Mouse (Mus musculus): ENCODE results near the gene Aif1l. TPM values are rescaled to one million over a fixed set of nuclear protein-coding genes. Genes with fewer than 3 reads are reported as not detected.
"Not testable (repeated sequence)": the region's sequence is repeated elsewhere in the genome, so short reads cannot be mapped to it uniquely, and the experiment has no call there.

Gene Aif1l
- polyA plus RNA-seq (2012; ENCODE audit: insufficient read depth, insufficient read length, low replicate concordance, missing spikeins) = not detected in 2 replicates

DNA sequence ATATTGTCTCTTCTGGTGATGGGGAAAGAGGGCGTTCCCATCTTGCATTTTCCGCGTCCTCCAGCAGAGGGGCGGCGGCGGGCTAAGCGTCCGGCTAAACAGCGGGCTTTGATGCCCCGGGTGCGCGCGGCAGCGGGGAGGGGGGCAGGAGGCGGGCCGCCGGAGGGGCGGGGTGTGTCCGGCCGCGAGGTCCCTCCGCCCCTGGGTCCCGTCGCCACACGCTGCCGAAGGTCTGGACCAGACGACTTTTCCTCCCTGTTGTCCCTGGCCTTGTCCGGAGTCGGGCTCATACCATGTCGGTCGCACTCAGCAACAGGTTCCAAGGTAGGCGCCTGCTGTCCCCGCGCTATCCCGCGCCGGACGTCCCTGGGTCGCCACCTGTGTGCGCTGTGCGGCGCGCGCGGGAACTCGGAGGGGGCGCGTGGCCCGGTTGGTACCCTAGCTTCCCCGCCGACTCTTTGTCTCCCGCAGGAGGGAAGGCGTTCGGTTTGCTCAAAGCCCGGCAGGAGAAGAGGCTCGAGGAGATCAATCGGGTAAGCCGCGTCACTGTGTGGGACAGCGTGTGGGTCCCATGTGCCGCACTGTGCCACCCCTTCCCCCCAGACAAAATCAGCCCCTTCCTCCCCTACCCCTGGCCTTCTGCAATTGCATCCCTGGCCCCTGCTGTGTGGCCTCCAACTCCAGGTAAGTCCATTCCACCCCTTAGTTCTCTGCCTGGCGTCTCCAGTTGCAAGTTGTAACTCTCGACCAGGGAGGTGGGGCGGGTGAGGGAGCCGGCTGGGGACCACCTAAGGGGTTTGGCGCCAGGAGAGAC, at the start of gene Aif1l:
Gene Aif1l, plus strand, starts transcription at position 82 of the 814 bp plus-strand sequence.
- Histone ChIP-seq H3K4me3 (ENCODE audit: insufficient read depth, low read depth, low read length) (peak within 1 kb of the TSS; percentile 46), H3K27ac (ENCODE audit: insufficient read depth, low read depth, low read length) (no peak within 1 kb of the TSS), H3K4me1 (ENCODE audit: control insufficient read depth, insufficient read depth, low read length) (peaks cover 32% of the 10 kb centered on the region)
- WGBS = 2% methylated on average over 66 of the region's 66 CpGs
- TF ChIP-seq CTCF (IDR thresholded peaks at IDR 0.05; ENCODE audit: insufficient read depth, low read depth, low read length) (no peak), POLR2A (IDR thresholded peaks at IDR 0.05; ENCODE audit: insufficient read depth, low read depth, low read length) (no peak)

- TF ChIP-seq CTCF (IDR thresholded peaks at IDR 0.05; ENCODE audit: insufficient read depth, low read depth, low read length) (no peak), POLR2A (IDR thresholded peaks at IDR 0.05; ENCODE audit: insufficient read depth, low read depth, low read length) (no peak)
- Histone ChIP-seq H3K4me1 (ENCODE audit: control insufficient read depth, insufficient read depth, low read length) (peaks cover 14% of the 10 kb centered on the region), H3K27ac (ENCODE audit: insufficient read depth, low read depth, low read length) (no peak overlapping the region), H3K4me3 (ENCODE audit: insufficient read depth, low read depth, low read length) (no peak overlapping the region)
- 61% methylated on average over 4 of the region's 4 CpGs for WGBS
Observed at GRCm38 (mm10) chr2:31900932-31901331, 49.0 kb upstream of the Aif1l start.

DNA sequence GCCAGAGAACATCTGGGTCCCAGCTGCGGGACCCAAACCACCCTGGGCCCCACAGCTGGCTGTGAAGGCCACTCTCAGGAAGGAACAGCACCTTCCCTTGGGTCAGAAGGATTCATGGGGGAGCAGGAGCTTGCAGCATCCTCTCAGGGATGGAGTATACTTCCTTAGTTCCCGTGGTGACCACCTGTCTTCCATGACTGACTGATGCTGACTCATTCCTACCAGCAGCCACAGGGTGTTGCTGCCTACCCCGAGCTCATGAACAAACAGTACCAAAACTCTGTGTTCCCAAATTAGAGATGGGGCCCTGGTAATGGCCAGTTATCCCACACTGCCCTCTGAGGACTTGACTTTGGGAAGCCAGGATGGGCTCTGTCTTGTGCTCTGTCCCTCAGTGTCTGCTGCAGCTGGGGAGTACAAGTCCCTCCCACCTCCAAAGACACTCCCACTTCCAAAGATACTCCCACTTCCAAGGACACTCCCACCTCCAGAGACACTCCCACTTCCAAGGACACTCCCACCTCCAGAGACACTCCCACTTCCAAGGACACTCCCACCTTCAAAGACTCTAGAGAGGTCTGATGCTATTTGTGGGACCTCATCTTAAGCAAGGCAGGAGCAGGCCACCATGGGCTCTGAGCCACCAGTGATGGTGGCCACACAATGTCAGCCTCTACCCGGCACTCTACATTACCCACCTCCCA, 48.1 kb upstream of the Aif1l start:
- no peak for TF ChIP-seq POLR2A (IDR thresholded peaks at IDR 0.05; ENCODE audit: insufficient read depth, low read depth, low read length)
- no peak for TF ChIP-seq CTCF (IDR thresholded peaks at IDR 0.05; ENCODE audit: insufficient read depth, low read depth, low read length)
- Histone ChIP-seq H3K27ac (ENCODE audit: insufficient read depth, low read depth, low read length) (no peak overlapping the region), H3K4me3 (ENCODE audit: insufficient read depth, low read depth, low read length) (no peak overlapping the region), H3K4me1 (ENCODE audit: control insufficient read depth, insufficient read depth, low read length) (peaks cover 11% of the 10 kb centered on the region; the same call in 1 of the 2 replicates)
- WGBS = 68% methylated on average over 4 of the region's 4 CpGs

GRCm38 (mm10) chr2:31904089-31904488, 45.9 kb upstream of the Aif1l start:
- no peak overlapping the region for H3K4me3 ChIP-seq (ENCODE audit: insufficient read depth, low read depth, low read length)
- no peak overlapping the region for H3K27ac ChIP-seq (ENCODE audit: insufficient read depth, low read depth, low read length)
- 57% methylated on average over 6 of the region's 6 CpGs for WGBS
- H3K4me1 ChIP-seq (ENCODE audit: control insufficient read depth, insufficient read depth, low read length) = peaks cover 11% of the 10 kb centered on the region; the same call in 1 of the 2 replicates
- TF ChIP-seq CTCF (IDR thresholded peaks at IDR 0.05; ENCODE audit: insufficient read depth, low read depth, low read length) (no peak), POLR2A (IDR thresholded peaks at IDR 0.05; ENCODE audit: insufficient read depth, low read depth, low read length) (no peak)

DNA sequence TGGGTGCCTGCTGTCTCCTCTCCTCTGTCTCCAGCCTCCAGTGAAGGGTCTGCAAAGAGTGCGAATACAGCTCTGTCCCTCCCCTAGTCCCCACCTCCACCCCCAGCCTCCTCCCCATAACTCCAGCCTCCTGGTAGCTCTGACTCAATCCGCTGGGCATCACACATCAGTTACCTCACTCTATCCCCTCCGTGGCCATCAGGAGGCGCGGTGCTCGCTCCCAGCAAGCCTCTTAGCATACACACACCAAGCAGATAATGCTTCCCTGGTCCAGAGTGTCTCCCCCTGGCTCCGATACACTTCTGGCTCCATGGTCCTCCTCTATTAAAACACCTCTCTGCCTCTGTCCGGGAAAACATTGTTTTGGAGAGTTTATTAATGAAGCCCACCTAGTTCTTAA, 45.3 kb upstream of the Aif1l start:
- whole genome bisulfite sequencing = 38% methylated on average over 8 of the region's 8 CpGs
- no peak overlapping the region for H3K27ac ChIP-seq (ENCODE audit: insufficient read depth, low read depth, low read length)
- H3K4me1 ChIP-seq (ENCODE audit: control insufficient read depth, insufficient read depth, low read length) = peaks cover 11% of the 10 kb centered on the region; the same call in 1 of the 2 replicates
- TF ChIP-seq CTCF (IDR thresholded peaks at IDR 0.05; ENCODE audit: insufficient read depth, low read depth, low read length) (no peak), POLR2A (IDR thresholded peaks at IDR 0.05; ENCODE audit: insufficient read depth, low read depth, low read length) (no peak)
- no peak overlapping the region for H3K4me3 ChIP-seq (ENCODE audit: insufficient read depth, low read depth, low read length)

DNA sequence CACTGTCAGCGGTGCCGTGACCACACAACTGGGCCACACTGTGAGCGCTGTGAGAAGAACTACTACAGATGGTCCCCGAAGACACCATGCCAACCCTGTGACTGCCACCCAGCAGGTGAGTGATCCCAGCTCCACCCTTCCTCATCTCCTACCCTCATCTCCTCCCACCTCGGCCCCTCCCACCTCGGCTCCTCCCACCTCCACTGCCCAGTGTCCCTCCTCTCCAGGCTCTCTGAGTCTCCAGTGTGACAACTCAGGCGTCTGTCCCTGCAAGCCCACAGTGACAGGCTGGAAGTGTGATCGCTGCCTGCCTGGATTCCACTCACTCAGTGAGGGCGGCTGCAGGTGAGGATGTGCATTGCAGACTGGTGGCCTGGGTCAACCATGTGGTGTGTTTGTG, 44.3 kb upstream of the Aif1l start:
- H3K4me3 ChIP-seq (ENCODE audit: insufficient read depth, low read depth, low read length) = no peak overlapping the region
- WGBS = 66% methylated on average over 9 of the region's 9 CpGs
- H3K4me1 ChIP-seq (ENCODE audit: control insufficient read depth, insufficient read depth, low read length) = peaks cover 7% of the 10 kb centered on the region; the same call in 1 of the 2 replicates
- TF ChIP-seq POLR2A (IDR thresholded peaks at IDR 0.05; ENCODE audit: insufficient read depth, low read depth, low read length) (no peak), CTCF (IDR thresholded peaks at IDR 0.05; ENCODE audit: insufficient read depth, low read depth, low read length) (no peak)
- H3K27ac ChIP-seq (ENCODE audit: insufficient read depth, low read depth, low read length) = no peak overlapping the region

DNA sequence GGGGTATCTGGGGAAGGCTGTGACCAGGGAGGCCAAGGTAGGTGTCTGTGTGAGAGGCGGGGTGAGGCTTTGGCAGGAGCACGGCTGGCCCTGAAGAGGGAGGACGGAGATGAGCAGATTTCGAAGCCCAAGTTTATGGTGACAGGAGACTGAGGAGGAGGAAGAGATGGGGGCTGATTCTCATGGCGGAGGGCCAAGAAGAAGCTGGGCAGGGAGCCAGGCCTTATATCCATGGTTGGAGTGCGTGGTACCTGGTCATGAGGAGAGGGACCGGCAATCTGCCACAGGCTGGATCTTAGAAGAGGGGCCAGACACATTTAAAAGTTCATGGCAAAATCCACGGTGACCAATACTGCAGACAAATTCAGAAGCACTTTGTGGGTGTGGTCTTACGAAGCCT, 43.5 kb upstream of the Aif1l start:
- peaks cover 2% of the 10 kb centered on the region; the same call in 1 of the 2 replicates for H3K4me1 ChIP-seq (ENCODE audit: control insufficient read depth, insufficient read depth, low read length)
- no peak overlapping the region for H3K4me3 ChIP-seq (ENCODE audit: insufficient read depth, low read depth, low read length)
- no peak for TF ChIP-seq CTCF (IDR thresholded peaks at IDR 0.05; ENCODE audit: insufficient read depth, low read depth, low read length)
- no peak for TF ChIP-seq POLR2A (IDR thresholded peaks at IDR 0.05; ENCODE audit: insufficient read depth, low read depth, low read length)
- no peak overlapping the region for H3K27ac ChIP-seq (ENCODE audit: insufficient read depth, low read depth, low read length)
- WGBS = 72% methylated on average over 9 of the region's 9 CpGs

DNA sequence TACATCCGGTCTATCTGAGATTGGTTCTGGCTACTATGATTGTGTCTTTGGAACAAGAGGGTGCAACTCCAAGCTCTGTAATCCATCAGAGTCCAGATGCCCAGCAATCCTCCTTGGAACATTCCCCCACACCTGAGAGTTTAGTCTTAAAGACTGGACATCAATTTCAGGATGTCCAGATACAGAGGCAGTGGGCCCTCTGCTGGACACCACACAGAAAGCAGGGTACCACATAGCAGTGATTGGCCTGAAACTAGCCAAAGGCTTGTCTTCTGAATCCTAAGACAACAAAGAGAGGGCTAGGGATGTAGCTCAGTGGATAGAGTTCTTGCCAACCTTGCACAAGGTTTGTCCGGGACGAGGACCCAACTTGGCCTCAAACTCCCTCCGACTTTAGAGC, 37.4 kb upstream of the Aif1l start:
- no peak overlapping the region for H3K4me3 ChIP-seq (ENCODE audit: insufficient read depth, low read depth, low read length)
- TF ChIP-seq POLR2A (IDR thresholded peaks at IDR 0.05; ENCODE audit: insufficient read depth, low read depth, low read length) (no peak), CTCF (IDR thresholded peaks at IDR 0.05; ENCODE audit: insufficient read depth, low read depth, low read length) (no peak)
- no peaks in the 10 kb centered on the region for H3K4me1 ChIP-seq (ENCODE audit: control insufficient read depth, insufficient read depth, low read length)
- 78% methylated on average over 4 of the region's 4 CpGs for WGBS
- H3K27ac ChIP-seq (ENCODE audit: insufficient read depth, low read depth, low read length) = no peak overlapping the region

DNA sequence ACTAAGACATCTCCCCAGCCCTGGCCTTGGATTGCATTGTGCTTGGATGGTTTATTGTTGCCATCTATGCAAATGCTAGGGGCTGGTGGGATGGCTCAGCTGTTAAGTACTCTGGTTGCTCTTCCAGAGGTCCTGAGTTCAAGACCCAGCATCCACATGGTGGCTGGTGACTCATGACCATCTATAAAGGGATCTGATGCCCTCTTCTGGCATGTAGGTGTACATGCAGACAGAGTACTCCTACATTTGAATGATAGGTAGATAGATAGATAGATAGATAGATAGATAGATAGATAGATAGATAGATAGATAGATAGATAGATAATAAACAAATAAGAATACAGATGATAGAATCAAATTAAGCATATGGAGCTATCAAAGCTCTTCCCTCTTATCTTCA, 35.7 kb upstream of the Aif1l start:
- not testable (repeated sequence) for H3K27ac ChIP-seq (ENCODE audit: insufficient read depth, low read depth, low read length); H3K4me3 ChIP-seq (ENCODE audit: insufficient read depth, low read depth, low read length); H3K4me1 ChIP-seq (ENCODE audit: control insufficient read depth, insufficient read depth, low read length)

Measured in olfactory bulb, adult 2 months (tissue).